Mouse (Mus musculus) bone marrow macrophage, adult 2 months (primary cell): ENCODE results near the gene Glb1l3. TPM values are rescaled to one million over a fixed set of nuclear protein-coding genes. Genes with fewer than 3 reads are reported as not detected.

Experiments used
- H3K27ac ChIP-seq: 2 replicates; pipeline ENCODE4 v1.5.1; 2012; ENCODE audit warnings: low read depth, low read length; ENCODE audit not compliant: insufficient read depth
- H3K4me1 ChIP-seq: 2 replicates; pipeline ENCODE4 v1.6.1; 2012; ENCODE audit warnings: low read length; ENCODE audit not compliant: control insufficient read depth, insufficient read depth
- H3K4me3 ChIP-seq: 2 replicates; pipeline ENCODE4 v1.5.1; 2012; ENCODE audit warnings: mild to moderate bottlenecking, low read length, moderate library complexity; ENCODE audit not compliant: insufficient read depth
- CTCF ChIP-seq: IDR thresholded peaks from 2 replicates; pipeline ENCODE4 v1.5.1; 2012; ENCODE audit warnings: low read depth, mild to moderate bottlenecking, low read length, moderate library complexity
- POLR2A ChIP-seq: IDR thresholded peaks from 2 replicates; pipeline ENCODE4 v1.6.1; 2012; ENCODE audit warnings: mild to moderate bottlenecking, low read depth, low read length, borderline replicate concordance
- polyA plus RNA-seq: library from polyadenylated mRNA; stranded (reverse); fragments of >200 nt; gene quantifications from 2 replicates; pipeline ENCODE4 v1.2.4, GENCODE M21; 2012; ENCODE audit not compliant: missing spikeins, insufficient read depth, insufficient read length

Gene Glb1l3
- polyA plus RNA-seq, 1 experiment = not detected

- TF ChIP-seq CTCF (no peak), POLR2A (no peak)
- H3K4me1 ChIP-seq = no peaks in the 10 kb centered on the region
- H3K27ac ChIP-seq = no peak overlapping the region
- H3K4me3 ChIP-seq = no peak overlapping the region
These were observed 67.9 kb downstream of the Glb1l3 start for GRCm38 (mm10) chr9:26792829-26793228.

- Histone ChIP-seq H3K27ac (no peak overlapping the region), H3K4me1 (peaks cover 8% of the 10 kb centered on the region), H3K4me3 (0 out of 2 replicates have a peak overlapping the region, but pooled peaks have one; percentile 2)
- no peak for TF ChIP-seq CTCF
- TF ChIP-seq POLR2A = no peak
These were observed 77.2 kb downstream of the Glb1l3 start for GRCm38 (mm10) chr9:26783414-26783975.

DNA sequence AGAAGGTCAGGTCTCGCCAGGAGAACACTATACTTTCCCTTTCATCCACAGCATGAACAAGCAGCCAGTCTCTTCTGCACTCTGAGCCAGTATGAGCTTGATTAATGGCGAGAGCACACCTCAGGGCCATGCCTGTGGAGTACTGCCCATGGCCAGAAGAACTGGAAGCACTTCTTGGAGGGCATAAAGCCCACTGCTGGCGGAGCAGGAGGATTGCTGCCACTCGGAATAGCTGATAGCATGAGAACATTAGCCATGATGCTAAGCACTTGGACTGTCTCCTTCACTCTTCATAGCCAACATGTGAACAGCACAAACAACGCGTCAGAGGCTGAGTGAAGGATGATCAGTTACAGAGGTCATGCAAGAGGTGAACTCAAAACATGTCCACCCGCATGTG, 82.3 kb downstream of the Glb1l3 start:
- Histone ChIP-seq H3K27ac (no peak overlapping the region), H3K4me3 (no peak overlapping the region), H3K4me1 (peaks cover 4% of the 10 kb centered on the region)
- TF ChIP-seq POLR2A = no peak
- TF ChIP-seq CTCF = no peak

- Histone ChIP-seq H3K27ac (no peak overlapping the region), H3K4me1 (no peaks in the 10 kb centered on the region)
- TF ChIP-seq POLR2A = no peak
- no peak for TF ChIP-seq CTCF
These were observed 84.4 kb downstream of the Glb1l3 start for GRCm38 (mm10) chr9:26776122-26776902.

DNA sequence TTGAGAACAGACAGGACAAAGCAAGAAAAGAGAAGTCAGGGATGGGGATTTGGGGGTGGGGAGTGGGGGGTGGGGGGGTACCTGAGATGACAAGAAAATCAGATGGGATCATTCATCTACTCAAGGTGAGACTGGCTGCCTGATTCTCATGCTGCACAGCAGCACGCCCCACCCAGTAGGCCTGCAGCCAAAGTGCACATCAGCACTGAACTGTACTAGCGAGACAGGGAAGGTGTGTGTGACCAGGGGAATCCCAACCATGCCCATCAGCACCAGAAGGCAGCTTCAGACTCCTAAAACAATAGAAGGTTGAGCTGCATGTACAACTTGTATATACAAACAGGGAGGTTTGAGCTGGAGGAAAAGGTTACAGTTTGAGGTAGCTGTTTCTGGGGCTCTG, 85.0 kb downstream of the Glb1l3 start:
- Histone ChIP-seq H3K4me1 (no peaks in the 10 kb centered on the region), H3K27ac (no peak overlapping the region), H3K4me3 (no peak overlapping the region)
- no peak for TF ChIP-seq CTCF
- no peak for TF ChIP-seq POLR2A

More at GRCm38 (mm10) chr9:26776122-26776902, 84.4 kb downstream of the Glb1l3 start:
- no peak overlapping the region for H3K4me3 ChIP-seq

DNA sequence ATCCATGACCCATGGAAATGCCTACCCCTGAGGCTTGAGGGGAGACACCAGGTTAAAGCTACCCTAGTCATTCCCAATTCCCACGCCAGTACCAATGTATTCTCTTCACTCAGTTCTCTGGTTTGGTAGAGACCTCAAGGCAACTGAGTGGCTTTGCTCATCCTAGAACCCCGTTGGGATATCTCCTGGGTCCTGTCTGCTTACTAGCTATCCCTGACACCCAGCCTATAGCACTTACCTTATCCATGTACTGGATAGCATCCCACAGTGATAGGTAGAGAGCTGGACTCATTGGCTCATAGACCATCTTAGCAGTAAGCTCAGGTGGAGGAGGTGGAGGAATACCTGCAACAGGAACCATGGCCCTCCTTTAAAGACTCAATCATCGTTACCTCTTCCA, 92.5 kb downstream of the Glb1l3 start:
- Histone ChIP-seq H3K4me1 (no peaks in the 10 kb centered on the region), H3K27ac (no peak overlapping the region), H3K4me3 (no peak overlapping the region)
- TF ChIP-seq CTCF = no peak

Other genes with a start within 250 kb of the Glb1l3 start
- gene B3gat1, start 127.2 kb downstream of the Glb1l3 start, polyA plus RNA-seq = not detected in 2 replicates
- not detected in 2 replicates for gene Glb1l2, start 54.4 kb downstream of the Glb1l3 start, polyA plus RNA-seq
- not detected in 2 replicates for gene Gm1110, start 62.2 kb upstream of the Glb1l3 start, polyA plus RNA-seq
- gene Acad8, start 138.7 kb upstream of the Glb1l3 start, polyA plus RNA-seq = 30.8 and 32.7 TPM in 2 replicates
- gene Thyn1, start 138.8 kb upstream of the Glb1l3 start, polyA plus RNA-seq = 34.3 and 37.4 TPM in 2 replicates
- 32.6 and 35.8 TPM in 2 replicates for gene Vps26b, start 169.2 kb upstream of the Glb1l3 start, polyA plus RNA-seq
- 26.1 and 28.0 TPM in 2 replicates for gene Ncapd3, start 169.3 kb upstream of the Glb1l3 start, polyA plus RNA-seq